Mouse (Mus musculus) CD4-positive, CD25-positive, alpha-beta regulatory T cell, adult 4 months (primary cell): ENCODE data around the gene Psen1. TPM values are rescaled to one million over a fixed set of nuclear protein-coding genes. Genes with fewer than 3 reads are reported as not detected.

ENCODE experiments used
- ATAC-seq: one replicate; pipeline ENCODE4 v1.8.0; 2017
- polyA plus RNA-seq, 2 experiments: library from polyadenylated mRNA; unstranded; fragments of 100-300 nt; shearing (Covaris generic); gene quantifications; one replicate each; pipeline ENCODE4 v1.2.1; 2017

The Psen1 gene
- 100 to 1,000 TPM in 1 of 2 experiments, 10 to 100 TPM in 1; 94.1 to 107 TPM for polyA plus RNA-seq

DNA sequence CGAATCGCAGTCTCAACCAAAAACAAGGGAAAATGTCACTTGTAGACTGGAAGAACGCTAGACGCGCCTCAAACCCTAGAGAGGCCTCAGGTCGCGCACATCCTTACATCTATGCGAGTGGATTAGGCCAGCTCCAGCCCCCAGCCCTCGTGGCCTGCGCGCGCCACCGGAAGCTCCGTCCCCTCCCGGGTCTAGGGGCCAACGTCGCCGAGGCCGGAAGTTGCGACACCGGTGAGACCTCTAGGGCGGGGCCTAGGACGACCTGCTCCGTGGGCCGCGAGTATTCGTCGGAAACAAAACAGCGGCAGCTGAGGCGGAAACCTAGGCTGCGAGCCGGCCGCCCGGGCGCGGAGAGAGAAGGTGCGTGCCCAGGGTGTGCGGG, at the start of gene Psen1:
Gene Psen1 (plus strand): TSS at position 219 of the 382 bp plus-strand sequence.
- peak; percentile 93 for ATAC-seq

DNA sequence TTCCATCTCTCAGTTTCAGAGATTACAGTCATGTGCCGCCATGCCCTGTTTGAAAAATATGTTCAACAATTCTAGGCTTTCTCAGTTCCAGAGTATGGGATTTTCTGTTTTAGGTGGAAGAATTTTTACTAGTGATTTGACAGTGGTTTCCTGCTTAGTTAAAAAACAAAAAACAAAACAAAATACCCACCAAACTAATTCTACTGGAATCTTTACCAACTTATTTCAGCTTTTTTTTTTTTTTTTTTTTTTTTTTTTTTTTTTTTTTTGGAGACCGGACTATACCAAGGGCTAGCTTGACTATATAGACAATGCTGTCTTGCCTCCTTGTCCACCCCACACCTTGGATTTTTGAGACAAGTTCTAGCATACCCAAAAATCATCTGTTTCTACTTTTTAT, 46.7 kb upstream of the Psen1 start:
- no peak for ATAC-seq

DNA sequence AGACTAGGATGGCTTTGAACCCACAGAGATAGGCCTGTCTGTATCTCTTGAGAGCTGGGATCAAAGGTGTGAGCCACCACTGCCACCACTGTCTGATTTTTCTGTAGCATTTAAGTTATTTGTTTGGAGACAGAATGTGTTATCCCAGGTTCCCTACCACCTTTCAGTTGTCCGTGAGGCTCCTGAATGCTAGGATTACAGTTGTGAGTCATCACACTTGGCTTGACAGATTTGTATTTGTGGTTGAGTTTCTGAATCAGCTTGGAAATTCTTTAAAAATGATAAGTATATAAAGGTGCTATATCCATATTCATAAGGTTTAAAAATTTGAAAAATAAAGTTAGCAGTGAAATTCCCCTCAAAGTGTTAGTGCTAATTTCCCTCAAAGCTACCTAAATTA, 44.8 kb upstream of the Psen1 start:
- ATAC-seq: no peak

DNA sequence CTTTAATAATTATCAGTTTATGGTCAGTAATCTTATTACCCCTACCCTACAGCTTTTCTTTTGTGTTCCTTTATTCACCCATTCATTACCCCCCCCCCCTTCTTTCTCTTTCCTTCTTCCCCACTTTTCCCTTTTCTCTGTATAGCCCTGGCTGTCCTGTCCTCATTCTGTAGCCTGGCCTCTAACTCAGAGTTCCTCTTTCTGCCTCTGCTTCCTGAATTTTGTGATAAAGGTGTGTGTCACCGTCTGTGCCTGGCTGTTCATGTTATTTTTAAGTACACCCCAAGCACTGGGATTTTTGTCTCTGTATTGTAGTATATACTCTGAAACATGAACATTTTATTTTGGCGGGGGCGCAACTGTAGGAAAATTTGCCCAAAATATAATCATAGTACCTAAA, 37.6 kb upstream of the Psen1 start:
- no peak for ATAC-seq

DNA sequence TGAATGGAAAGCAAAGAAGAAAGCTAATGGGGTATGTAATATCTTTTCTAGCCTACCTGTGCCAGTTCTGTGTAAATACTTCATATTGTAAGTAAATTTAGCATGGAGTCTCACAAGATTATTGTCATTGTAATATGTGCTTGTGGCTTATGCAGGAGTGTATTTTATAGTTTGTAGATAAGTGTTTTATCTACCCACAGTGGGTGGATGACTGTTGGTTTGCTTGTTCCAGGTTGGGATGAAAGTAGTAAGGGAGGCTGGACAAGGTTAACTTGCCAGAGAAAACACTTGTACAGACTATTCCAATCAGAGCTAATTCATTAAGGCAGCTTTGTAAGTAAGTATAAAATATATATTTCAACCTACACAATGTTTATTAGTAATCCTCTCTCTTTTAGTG, 36.5 kb upstream of the Psen1 start:
- no peak for ATAC-seq

DNA sequence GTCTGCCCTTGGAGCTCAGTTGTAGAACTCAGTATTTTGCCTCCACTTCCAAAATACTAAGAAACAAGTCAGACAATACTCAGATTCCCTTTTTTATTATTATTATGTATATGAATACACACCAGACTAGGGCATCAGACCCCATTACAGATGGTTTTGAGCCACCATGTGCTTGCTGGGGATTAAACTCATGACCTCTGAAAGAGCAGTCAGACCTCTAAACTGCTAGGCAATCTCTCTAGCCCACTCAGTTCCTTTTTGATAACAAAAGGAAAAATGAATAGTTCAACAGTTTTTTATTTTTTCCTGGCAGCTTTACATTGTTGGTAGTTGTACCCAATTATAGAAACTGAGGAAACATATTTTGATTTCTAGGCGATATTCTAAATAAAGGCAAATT, 2.5 kb upstream of the Psen1 start:
- ATAC-seq: no peak

DNA sequence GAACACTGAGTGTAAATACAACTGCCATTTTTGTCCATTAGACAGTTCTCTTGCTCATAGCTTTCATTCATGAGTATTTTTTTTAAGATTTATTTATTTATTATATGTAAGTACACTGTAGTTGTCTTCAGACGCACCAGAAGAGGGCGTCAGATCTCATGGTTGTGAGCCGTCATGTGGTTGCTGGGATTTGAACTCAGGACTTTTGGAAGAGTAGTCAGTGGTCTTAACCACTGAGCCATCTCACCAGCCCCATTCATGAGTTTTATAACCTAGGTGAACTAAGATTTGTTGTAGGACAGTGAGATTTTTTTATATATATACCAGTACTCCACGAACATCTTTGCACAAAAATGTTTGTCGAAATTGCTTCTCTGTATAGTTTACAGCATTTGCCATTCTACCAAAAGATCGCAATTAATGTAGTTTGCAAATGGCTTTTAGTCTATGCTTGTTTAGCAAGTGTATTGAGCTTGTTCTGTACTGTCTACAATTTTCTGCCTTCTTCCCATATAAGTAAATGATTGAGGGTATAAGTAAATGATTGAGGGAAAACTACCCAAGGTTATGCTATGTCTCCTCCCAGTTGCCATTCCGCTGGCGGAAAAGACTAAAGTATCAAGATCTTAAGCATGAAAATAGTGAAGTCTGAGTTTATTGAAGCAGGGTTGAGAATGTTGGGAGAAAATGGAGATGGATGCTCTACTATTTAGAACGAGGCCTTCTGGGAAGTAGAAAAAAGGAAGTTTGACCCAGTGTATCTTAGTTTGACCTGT, 1.2 kb upstream of the Psen1 start:
- no peak for ATAC-seq

DNA sequence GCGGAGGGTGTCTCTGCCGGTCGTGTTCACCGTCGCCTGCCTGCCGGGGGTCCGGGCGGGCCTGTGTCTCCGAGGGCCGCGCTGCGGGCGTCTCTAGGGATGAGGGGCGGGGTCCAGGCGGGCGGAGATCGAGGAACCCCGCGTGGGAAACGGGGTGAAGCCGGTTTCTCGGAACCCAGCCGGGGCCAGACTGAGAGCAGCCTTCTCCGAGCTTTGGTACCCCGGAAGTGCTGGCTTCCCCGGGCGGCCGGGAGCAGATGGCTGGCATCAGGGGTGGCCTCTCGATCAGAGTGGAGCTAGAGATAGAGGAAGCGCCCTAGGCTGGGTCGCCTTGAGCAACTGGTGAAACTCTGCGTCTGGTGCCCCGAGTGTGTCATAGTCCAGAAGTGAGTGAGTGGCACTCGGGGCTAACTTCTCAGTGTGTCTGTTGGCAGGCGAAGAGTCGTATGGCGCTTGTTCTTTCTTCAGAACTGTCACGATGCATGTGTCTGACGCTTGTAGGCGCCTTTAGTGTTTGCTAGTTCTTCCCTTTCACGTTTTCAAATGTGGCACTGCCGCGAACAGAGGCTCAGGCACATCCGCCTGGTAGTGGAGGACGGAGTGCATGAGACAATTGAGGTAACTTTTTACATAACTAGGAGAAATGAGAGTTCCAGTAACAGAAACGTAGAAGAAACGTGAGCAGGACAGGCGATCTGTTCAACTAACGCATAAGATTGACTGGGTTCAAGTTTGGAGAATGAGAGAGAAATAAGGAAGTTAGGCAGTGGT, 549 bp downstream of the Psen1 start:
- ATAC-seq: peak; percentile 50

DNA sequence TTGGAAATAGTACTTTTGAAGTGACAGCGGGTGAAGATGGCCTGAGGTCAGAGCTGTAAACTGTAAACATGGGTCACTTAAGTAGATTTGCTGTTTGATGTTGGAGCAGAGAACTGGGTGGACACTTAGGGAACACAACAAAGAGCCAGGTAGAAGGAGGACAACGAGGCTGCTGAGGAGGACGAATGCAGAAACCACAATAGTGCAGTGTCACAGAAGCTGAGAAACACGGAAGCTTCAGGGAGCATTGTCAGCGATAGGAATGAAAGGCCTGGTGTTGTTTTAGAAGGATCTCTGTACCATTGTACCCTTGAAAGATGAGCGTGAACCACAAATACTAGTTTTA, 1.1 kb downstream of the Psen1 start:
- ATAC-seq: no peak

DNA sequence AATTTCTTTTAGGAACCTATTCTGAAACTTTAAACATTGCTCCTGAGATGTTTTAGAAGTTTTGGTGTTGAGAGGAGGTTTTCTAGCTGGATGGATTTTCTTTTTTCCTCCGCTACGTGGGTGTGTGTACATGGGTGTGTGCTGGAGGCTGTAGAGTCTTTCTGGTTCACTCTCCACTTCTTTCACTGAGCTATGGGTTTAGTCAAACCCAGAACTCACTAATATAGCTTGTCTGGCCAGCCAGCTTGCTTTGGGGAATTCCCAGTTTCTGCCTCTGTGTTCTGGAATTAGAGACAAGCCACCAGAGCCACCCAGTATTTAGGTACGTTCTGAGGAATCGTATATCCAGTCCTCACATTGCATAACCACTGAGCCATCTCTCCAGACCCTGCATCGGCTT, 6.1 kb downstream of the Psen1 start:
- no peak for ATAC-seq

DNA sequence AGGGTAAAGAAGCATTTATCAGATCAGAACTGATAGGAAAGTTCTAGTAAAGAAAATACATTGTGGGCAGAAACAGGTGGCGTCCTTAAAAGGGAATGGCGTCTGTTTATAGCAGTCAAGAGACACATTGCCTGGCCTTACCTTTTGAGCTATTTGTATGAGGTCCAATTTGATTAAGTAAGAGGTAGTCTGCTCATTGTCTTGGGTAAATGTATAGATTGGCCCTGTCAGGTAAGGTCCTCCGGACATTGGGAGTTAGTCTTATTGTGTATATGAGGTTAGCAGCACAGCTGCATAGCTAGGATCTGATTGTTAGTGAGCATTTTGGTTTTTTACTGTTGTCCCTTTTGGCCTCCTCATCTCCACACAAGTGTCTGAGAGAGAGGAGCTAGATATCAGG, 6.7 kb downstream of the Psen1 start:
- ATAC-seq: no peak

DNA sequence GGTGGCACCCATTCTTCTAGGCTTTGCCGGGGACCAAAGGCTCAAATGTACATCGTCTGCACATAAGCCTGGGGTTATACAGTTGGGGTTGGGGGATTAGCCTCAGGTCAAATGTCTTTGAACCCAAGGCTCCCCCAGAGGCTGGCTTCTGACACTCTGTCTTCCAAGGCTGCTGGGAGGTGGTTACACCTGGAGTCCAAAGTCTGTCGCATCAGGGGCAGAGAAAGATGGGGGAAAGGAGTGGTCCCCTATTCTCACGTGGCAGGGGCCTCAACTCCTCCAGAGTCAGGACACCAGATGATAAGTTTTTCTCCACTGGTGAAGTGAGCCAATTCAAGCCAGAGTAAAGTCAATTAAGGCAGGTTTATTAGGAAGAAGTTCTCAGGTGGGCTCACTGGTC, 10.7 kb downstream of the Psen1 start:
- no peak for ATAC-seq

DNA sequence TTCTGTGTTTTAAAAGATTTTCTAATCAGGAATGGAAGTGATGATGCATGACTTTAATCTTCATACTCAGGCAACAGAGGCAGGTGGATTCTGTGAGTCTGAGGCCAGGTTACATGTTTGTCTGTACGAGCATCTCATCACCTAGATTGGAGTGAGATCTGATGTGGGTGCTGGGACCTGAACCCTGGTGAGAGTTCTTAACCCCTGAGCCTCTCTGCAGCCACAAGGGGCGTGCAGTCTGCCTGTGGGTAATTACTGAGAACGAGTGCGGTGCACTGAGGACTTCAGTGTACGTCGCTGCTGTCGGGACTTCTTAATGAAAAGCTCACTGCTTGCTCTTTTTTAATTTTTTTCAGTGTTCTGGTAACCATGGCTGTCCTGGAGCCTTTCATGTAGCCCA, 13.7 kb downstream of the Psen1 start:
- ATAC-seq: no peak

DNA sequence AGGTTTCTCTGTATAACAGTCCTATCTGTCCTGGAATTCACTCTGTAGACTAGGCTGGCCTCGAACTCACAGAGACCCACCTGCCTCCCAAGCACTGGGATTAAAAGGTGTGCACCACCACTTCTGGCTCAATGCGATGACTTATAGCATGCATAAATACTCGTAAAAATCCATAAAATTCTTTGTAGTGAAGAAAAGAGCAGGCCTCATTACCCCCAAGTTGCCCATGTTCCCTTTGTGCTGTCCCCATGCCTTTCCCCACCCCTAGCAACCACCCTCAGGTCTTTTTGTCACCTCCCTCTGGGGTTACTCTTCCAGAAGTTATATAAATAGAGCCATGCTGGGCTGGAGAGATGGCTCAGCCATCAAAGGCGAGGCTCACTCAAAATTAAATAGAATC, 14.8 kb downstream of the Psen1 start:
- ATAC-seq: no peak

DNA sequence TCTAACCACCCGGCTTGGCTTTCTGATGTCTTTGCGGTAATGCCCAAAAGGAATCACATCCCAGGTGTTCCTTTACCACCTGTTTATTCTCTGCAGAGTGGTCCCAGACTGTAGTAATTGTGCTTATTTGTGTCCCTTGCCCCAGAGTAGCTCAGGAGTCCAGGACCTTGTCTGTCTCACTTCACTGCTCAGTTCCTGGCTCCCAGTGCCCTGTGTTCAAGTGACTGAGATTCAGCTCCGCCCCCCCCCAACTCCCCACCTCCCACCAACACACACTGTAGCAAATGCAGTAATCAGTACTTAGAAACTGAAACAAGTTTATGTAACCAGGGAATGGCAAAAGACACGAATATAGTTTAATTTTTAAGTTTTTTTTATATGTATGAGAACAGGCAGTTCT, 19.0 kb downstream of the Psen1 start:
- no peak for ATAC-seq

DNA sequence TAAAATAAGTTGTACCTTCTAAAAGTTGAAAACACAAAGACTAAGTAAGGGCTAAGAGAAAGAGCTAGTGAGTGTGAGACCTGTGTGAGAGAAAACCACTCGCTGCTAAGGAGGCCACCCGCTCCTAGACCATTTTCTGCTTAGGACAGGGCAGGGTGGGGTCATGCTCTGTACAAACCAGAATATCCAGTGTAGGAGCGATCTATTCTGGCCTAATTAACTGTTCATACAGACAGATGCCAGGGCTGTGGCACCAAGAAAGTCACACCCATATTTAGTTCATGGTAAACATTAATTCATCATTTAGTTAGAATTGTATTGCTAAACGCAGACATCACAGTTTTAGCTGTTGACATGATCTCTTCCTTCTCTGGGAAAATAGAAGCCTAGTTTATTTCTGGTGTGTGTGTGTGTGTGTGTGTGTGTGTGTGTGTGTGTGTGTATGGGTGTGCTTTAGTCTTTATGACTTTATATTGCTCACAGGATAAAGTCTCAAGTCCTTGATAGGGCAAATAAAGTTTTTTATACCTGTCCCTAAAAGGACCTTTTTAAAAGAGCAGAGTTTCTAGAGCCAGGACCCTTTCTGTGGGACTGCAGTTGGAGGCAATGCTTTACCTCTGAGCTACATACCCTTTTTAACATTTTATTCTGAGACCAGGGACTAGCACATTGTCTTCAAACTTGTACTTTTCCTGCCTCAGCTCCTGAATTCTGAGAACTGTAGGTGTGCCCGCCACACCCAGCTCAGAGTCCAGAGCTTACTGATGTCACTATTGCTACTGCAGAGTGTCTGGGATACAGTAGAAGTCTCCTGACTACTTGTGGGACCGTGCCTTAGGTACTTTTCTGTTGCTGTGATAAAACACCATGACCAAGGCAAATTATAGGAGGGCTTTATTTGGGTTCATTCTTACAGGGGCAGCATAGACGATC, 20.5 kb downstream of the Psen1 start:
- ATAC-seq: no peak

DNA sequence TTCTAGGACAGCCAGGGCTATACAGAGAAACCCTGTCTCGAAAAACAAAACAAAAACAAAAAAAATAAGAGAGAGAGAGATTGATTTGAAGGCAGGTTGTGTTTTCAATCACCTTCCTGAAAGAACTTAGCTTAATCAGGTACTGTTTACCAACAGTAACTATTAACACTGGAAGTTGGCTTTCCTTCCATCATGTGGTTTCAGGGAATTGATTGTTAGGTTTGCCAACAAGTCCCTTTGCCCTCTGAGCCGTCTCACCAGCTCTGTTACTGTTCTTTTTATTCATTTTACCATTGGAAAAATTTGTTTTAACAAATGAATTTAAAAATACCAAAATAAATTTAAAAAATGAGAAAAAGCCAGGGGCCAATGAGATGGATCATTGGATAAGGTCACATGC, 22.0 kb downstream of the Psen1 start:
- ATAC-seq: no peak

DNA sequence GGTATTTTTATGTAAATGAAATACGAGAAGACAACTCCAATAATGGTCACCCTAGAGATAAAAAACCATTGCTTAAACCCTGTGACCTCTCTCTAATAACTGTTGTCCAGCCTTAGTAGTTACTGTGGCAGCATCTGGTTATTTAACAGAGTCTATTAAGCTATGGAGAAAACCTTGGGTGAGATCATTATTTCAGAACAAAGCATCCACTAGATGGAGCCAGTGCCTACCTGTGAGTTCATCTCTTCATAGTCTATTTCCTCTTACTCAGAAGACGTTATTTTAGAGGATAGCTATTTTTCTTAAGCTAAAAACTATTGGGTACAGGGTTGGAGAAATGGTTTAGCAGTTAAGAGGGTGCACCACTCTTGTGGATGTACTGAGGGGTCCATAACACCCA, 25.8 kb downstream of the Psen1 start:
- peak; percentile 63 for ATAC-seq

DNA sequence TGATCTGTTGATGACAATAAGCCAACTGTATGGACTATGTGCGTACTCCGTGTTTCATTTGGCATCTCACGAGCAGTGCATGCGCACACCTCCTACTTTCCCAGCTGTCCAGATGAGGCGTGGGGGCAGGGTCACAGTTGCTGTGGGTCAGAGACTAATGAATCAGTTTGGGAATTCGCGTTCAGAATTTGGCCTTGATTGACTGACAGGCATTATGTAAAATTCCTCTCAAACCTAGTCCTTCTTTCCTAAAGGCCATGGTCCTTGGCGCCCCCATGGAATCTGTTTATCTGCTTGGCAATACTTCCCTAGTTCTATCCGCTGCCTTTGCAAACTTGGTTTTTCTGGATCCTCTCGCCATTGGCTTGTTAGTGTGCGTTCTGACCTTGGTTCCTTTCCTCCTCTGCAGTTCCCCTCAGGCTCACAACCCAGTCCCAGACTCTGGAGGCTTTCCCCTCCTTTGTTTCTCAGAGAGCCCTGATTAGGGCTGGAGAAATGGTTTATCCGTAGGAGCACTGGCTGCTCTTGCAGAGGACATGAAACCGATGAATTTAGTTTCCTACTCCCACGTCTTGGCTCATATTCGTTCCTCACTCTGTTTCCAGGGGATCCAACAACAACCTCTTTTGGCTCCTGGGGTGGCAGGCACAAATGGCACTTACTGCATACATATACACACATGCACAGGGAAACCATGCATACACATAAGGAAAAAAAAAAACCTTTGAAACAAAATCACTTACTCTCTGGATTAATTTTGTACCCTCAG, 28.6 kb downstream of the Psen1 start:
- ATAC-seq: no peak

DNA sequence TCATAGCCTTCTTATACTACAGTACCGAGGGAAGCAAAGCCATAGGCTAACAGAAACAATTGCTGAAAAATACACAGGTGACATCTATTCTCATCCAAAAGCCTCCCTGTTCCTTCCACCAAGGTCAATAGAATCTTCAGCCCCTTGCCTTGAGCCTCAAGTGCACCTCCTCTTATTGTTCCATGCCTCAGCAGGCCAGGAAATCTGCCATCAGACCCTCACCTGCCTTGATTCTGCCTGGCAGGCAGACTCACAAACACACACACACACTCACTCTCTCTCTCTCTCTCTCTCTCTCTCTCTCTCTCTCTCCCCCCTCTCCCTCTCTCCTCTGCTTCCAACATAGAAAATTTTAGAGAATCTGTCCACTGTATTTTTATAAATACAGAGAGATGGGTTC, 31.5 kb downstream of the Psen1 start:
- no peak for ATAC-seq

DNA sequence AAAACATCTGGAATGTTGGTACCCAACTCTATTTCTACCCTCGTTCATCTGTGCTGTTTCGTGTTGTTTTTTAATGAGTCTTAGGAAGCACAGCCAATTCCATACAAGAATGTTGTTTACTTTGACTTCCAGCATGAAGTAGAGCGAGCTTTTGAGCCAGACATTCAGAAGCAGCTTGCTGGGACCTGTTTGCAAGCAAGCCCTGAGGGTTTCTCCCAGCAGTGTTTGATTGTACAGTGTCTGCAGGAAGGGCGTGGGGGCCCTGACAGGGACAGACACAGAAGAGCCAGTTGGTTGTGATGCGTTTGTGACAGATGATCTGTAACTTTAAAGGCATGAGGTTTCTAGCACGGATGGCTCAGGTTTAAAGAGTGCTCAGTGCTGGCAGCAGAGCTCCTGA, 33.3 kb downstream of the Psen1 start:
- no peak for ATAC-seq

DNA sequence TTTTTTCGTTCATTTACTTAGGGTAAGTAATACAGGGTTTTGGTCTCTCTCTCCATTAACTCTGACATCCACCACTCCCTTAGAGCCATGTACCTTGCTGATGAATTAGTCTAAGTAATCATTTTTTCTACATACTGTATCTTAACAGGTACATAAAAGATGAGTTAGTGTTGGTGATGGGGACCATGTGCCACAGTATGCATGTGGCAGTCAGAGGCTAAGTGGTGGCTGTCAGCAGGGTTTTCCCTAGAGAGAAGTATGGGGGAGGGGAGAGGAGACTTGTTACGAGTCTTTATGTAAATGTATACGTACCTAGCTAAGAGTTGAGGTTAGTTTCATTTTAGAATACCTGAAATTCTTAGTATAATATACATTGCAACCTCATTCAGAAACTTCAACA, 35.1 kb downstream of the Psen1 start:
- ATAC-seq: no peak
